Comparison of ENCODE assay signal across 7 mouse cellular contexts in the genomic region with DNA sequence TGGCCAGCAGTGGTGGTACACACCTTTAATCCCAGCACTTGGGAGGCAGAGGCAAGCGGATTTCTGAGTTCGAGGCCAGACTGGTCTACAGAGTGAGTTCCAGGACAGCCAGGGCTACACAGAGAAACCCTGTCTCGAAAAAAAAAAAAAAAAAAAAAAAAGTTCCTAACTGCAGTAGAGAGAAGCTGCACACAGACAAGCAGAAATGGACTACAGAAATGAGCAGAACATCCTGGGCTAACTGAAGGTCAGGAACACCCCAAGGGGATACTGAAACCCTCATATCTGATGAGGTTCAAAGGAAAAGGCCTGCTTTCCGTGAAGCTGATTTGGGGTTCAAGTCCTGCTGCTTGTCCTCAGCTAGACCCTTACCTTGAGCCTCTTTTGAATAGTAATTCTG. TPM values are rescaled to one million over a fixed set of nuclear protein-coding genes. Genes with fewer than 3 reads are reported as not detected.
A peak's percentile ranks its signal among the peaks of the same experiment; 100 is the strongest.
DNase-seq lines count a peak whose midpoint lies in the region; ATAC-seq and TF ChIP-seq lines count a peak whose summit lies in the region.
"Not testable (repeated sequence)": the region's sequence is repeated elsewhere in the genome, so short reads cannot be mapped to it uniquely, and the experiment has no call there.

No protein-coding gene starts in this region.

- not testable (repeated sequence) for H3K27me3 ChIP-seq in erythroblast, embryonic 14.5 days (ENCODE audit: control insufficient read depth); heart, embryonic 11.5 days (ENCODE audit: control insufficient read depth, insufficient read depth, low read length); hindbrain, embryonic 16.5 days (replicated peaks; ENCODE audit: control insufficient read depth, insufficient read depth, low read length); limb, embryonic 11.5 days (ENCODE audit: control insufficient read depth, insufficient read depth, low read length); lung, embryonic 14.5 days (ENCODE audit: insufficient read depth, low read length); midbrain, postnatal 0 days (ENCODE audit: insufficient read depth, low read length)

- H3K4me2 ChIP-seq in heart, embryonic 11.5 days = peak overlapping the region; percentile 78
- peak overlapping the region; percentile 95 for H3K4me2 ChIP-seq in hindbrain, embryonic 16.5 days (ENCODE audit: low read length)
- H3K4me2 ChIP-seq in limb, embryonic 11.5 days (ENCODE audit: low read depth, severe bottlenecking) = peak overlapping the region; percentile 47
- peak overlapping the region; percentile 87 for H3K4me2 ChIP-seq in lung, embryonic 14.5 days
- peak overlapping the region; percentile 95 for H3K4me2 ChIP-seq in midbrain, postnatal 0 days (ENCODE audit: low read depth, low read length, poor library complexity, severe bottlenecking)

- H3K9me3 ChIP-seq in erythroblast, embryonic 14.5 days (ENCODE audit: control insufficient read depth, low read length); heart, embryonic 11.5 days (replicated peaks; ENCODE audit: control insufficient read depth, low read length); hindbrain, embryonic 16.5 days (ENCODE audit: control insufficient read depth, low read length); limb, embryonic 11.5 days (ENCODE audit: control insufficient read depth, low read length); lung, embryonic 14.5 days (ENCODE audit: low read depth, low read length); midbrain, postnatal 0 days (ENCODE audit: low read length): not testable (repeated sequence)

- peaks cover 20% of the 10 kb centered on the region for H3K4me1 ChIP-seq in bone marrow macrophage, adult 2 months (ENCODE audit: control insufficient read depth, insufficient read depth, low read length)
- H3K4me1 ChIP-seq in erythroblast, embryonic 14.5 days (ENCODE audit: control insufficient read depth) = peaks cover 54% of the 10 kb centered on the region
- H3K4me1 ChIP-seq in heart, embryonic 11.5 days (ENCODE audit: control insufficient read depth, insufficient read depth, low read length) = peaks cover 23% of the 10 kb centered on the region
- peaks cover 17% of the 10 kb centered on the region for H3K4me1 ChIP-seq in hindbrain, embryonic 16.5 days (ENCODE audit: control insufficient read depth, insufficient read depth, low read depth, low read length)
- H3K4me1 ChIP-seq in limb, embryonic 11.5 days (ENCODE audit: control insufficient read depth, insufficient read depth, low read length) = peaks cover 12% of the 10 kb centered on the region
- not testable (repeated sequence) for H3K4me1 ChIP-seq in lung, embryonic 14.5 days (ENCODE audit: insufficient read depth); midbrain, postnatal 0 days (ENCODE audit: insufficient read depth, low read length)

- not testable (repeated sequence) for H3K27ac ChIP-seq in bone marrow macrophage, adult 2 months (ENCODE audit: insufficient read depth, low read depth, low read length); heart, embryonic 11.5 days (ENCODE audit: low read depth, low read length); hindbrain, embryonic 16.5 days (ENCODE audit: low read depth, low read length); limb, embryonic 11.5 days (replicated peaks; ENCODE audit: low read depth, low read length); lung, embryonic 14.5 days (ENCODE audit: low read depth); midbrain, postnatal 0 days (ENCODE audit: low read depth, low read length)

- H3K4me3 ChIP-seq in bone marrow macrophage, adult 2 months (ENCODE audit: insufficient read depth, low read length) = peak overlapping the region; percentile 85
- peak overlapping the region; percentile 87 for H3K4me3 ChIP-seq in erythroblast, embryonic 14.5 days (replicated peaks)
- H3K4me3 ChIP-seq in heart, embryonic 11.5 days (ENCODE audit: low read depth, low read length) = peak overlapping the region; percentile 71
- peak overlapping the region; percentile 76 for H3K4me3 ChIP-seq in hindbrain, embryonic 16.5 days (ENCODE audit: low read length)
- H3K4me3 ChIP-seq in limb, embryonic 11.5 days (ENCODE audit: low read depth, low read length) = peak overlapping the region; percentile 54
- H3K4me3 ChIP-seq in lung, embryonic 14.5 days (ENCODE audit: low read depth, low read length) = peak overlapping the region; percentile 93
- H3K4me3 ChIP-seq in midbrain, postnatal 0 days (ENCODE audit: low read depth, low read length) = peak overlapping the region; percentile 84

- H3K36me3 ChIP-seq in erythroblast, embryonic 14.5 days (ENCODE audit: control insufficient read depth) = peaks cover 66% of the 10 kb centered on the region
- H3K36me3 ChIP-seq in heart, embryonic 11.5 days (ENCODE audit: control insufficient read depth, insufficient read depth, low read length) = peaks cover 21% of the 10 kb centered on the region
- H3K36me3 ChIP-seq in hindbrain, embryonic 16.5 days (ENCODE audit: control insufficient read depth, insufficient read depth, low read length) = peaks cover 20% of the 10 kb centered on the region
- H3K36me3 ChIP-seq in limb, embryonic 11.5 days (ENCODE audit: control insufficient read depth, insufficient read depth, low read length) = peaks cover 16% of the 10 kb centered on the region
- peaks cover 53% of the 10 kb centered on the region for H3K36me3 ChIP-seq in lung, embryonic 14.5 days (ENCODE audit: insufficient read depth)
- peaks cover 24% of the 10 kb centered on the region for H3K36me3 ChIP-seq in midbrain, postnatal 0 days (ENCODE audit: insufficient read depth, low read length)

- not testable (repeated sequence) for ATAC-seq in heart, embryonic 11.5 days (replicated peaks; ENCODE audit: insufficient number of reproducible peaks, low FRiP score, low TSS enrichment); hindbrain, embryonic 16.5 days; limb, embryonic 11.5 days (ENCODE audit: insufficient number of reproducible peaks, low FRiP score, low TSS enrichment, low read depth); lung, embryonic 14.5 days (ENCODE audit: insufficient read depth); midbrain, postnatal 0 days (ENCODE audit: low FRiP score)

- DNase-seq in limb, embryonic 11.5 days (ENCODE audit: low spot score); lung, embryonic 14.5 days; midbrain, postnatal 0 days (ENCODE audit: low spot score): not testable (repeated sequence)

- peak overlapping the region; percentile 98 for H3K9ac ChIP-seq in heart, embryonic 11.5 days (ENCODE audit: low read depth, low read length)
- peak overlapping the region; percentile 90 for H3K9ac ChIP-seq in hindbrain, embryonic 16.5 days (ENCODE audit: low read depth, low read length)
- H3K9ac ChIP-seq in limb, embryonic 11.5 days (ENCODE audit: low read length) = peak overlapping the region; percentile 93
- peak overlapping the region; percentile 90 for H3K9ac ChIP-seq in lung, embryonic 14.5 days
- peak overlapping the region; percentile 72; the same call in 1 of the 2 replicates for H3K9ac ChIP-seq in midbrain, postnatal 0 days (replicated peaks; ENCODE audit: low read length, poor library complexity, severe bottlenecking)

- not testable (repeated sequence) for TF ChIP-seq POLR2A in bone marrow macrophage, adult 2 months (IDR thresholded peaks at IDR 0.05; ENCODE audit: borderline replicate concordance, low read depth, low read length)

- TF ChIP-seq CTCF in bone marrow macrophage, adult 2 months (IDR thresholded peaks at IDR 0.05; ENCODE audit: low read depth, low read length); lung, embryonic 14.5 days (IDR thresholded peaks at IDR 0.05; ENCODE audit: low read depth); midbrain, postnatal 0 days (IDR thresholded peaks at IDR 0.05): not testable (repeated sequence)

- WGBS in heart, embryonic 11.5 days (ENCODE audit: insufficient replicate concordance) = 48% methylated on average over 4 of the region's 4 CpGs
- 63% methylated on average over 4 of the region's 4 CpGs for WGBS in hindbrain, embryonic 16.5 days
- 42% methylated on average over 4 of the region's 4 CpGs for WGBS in limb, embryonic 11.5 days
- WGBS in lung, embryonic 14.5 days = 34% methylated on average over 4 of the region's 4 CpGs
- WGBS in midbrain, postnatal 0 days = 49% methylated on average over 4 of the region's 4 CpGs

RNA-seq across cellular contexts. Expression of gene Ilk, which starts 0.9 kb away (rescaled TPM):
- polyA plus RNA-seq in bone marrow macrophage, adult 2 months (2012; ENCODE audit: insufficient read depth, insufficient read length, missing spikeins) = 206 and 213 TPM in 2 replicates
- 2.9 and 3.1 TPM in 2 replicates for polyA plus RNA-seq in erythroblast, embryonic 14.5 days (2012)
- polyA plus RNA-seq in heart, embryonic 11.5 days (2014; fragmentation: Nextera tagmentation; extraction: Ambion mirVana) = 411 and 451 TPM in 2 replicates
- 172 and 211 TPM in 2 replicates for polyA plus RNA-seq in hindbrain, embryonic 16.5 days (2015; fragmentation: Nextera tagmentation; extraction: Ambion mirVana)
- polyA plus RNA-seq in limb, embryonic 11.5 days (2014; fragmentation: Nextera tagmentation; extraction: Ambion mirVana) = 224 and 237 TPM in 2 replicates
- 372 and 377 TPM in 2 replicates for polyA plus RNA-seq in lung, embryonic 14.5 days (2014; fragmentation: Nextera tagmentation; extraction: Ambion mirVana)
- 122 and 130 TPM in 2 replicates for total RNA-seq in midbrain, postnatal 0 days (2014; rRNA removed)
- 139 and 154 TPM in 2 replicates for polyA plus RNA-seq in midbrain, postnatal 0 days (2015; fragmentation: Nextera tagmentation; extraction: Ambion mirVana)

RNA-seq across cellular contexts. Expression of gene Rrp8, which starts 1.7 kb away (rescaled TPM):
- polyA plus RNA-seq in bone marrow macrophage, adult 2 months (2012; ENCODE audit: insufficient read depth, insufficient read length, missing spikeins) = 13.9 and 22.3 TPM in 2 replicates
- 0.76 and 0.80 TPM in 2 replicates for polyA plus RNA-seq in erythroblast, embryonic 14.5 days (2012)
- polyA plus RNA-seq in heart, embryonic 11.5 days (2014; fragmentation: Nextera tagmentation; extraction: Ambion mirVana) = 29.2 and 32.0 TPM in 2 replicates
- 26.3 and 26.4 TPM in 2 replicates for polyA plus RNA-seq in hindbrain, embryonic 16.5 days (2015; fragmentation: Nextera tagmentation; extraction: Ambion mirVana)
- polyA plus RNA-seq in limb, embryonic 11.5 days (2014; fragmentation: Nextera tagmentation; extraction: Ambion mirVana) = 48.4 and 50.6 TPM in 2 replicates
- polyA plus RNA-seq in lung, embryonic 14.5 days (2014; fragmentation: Nextera tagmentation; extraction: Ambion mirVana) = 45.2 and 48.9 TPM in 2 replicates
- total RNA-seq in midbrain, postnatal 0 days (2014; rRNA removed) = 19.1 and 29.3 TPM in 2 replicates
- 16.1 and 19.4 TPM in 2 replicates for polyA plus RNA-seq in midbrain, postnatal 0 days (2015; fragmentation: Nextera tagmentation; extraction: Ambion mirVana)

RNA-seq across cellular contexts. Expression of gene Taf10, which starts 8.7 kb away (rescaled TPM):
- 120 and 133 TPM in 2 replicates for polyA plus RNA-seq in bone marrow macrophage, adult 2 months (2012; ENCODE audit: insufficient read depth, insufficient read length, missing spikeins)
- 50.3 and 54.5 TPM in 2 replicates for polyA plus RNA-seq in erythroblast, embryonic 14.5 days (2012)
- 152 and 161 TPM in 2 replicates for polyA plus RNA-seq in heart, embryonic 11.5 days (2014; fragmentation: Nextera tagmentation; extraction: Ambion mirVana)
- polyA plus RNA-seq in hindbrain, embryonic 16.5 days (2015; fragmentation: Nextera tagmentation; extraction: Ambion mirVana) = 87.5 and 91.0 TPM in 2 replicates
- 166 and 179 TPM in 2 replicates for polyA plus RNA-seq in limb, embryonic 11.5 days (2014; fragmentation: Nextera tagmentation; extraction: Ambion mirVana)
- 175 and 192 TPM in 2 replicates for polyA plus RNA-seq in lung, embryonic 14.5 days (2014; fragmentation: Nextera tagmentation; extraction: Ambion mirVana)
- total RNA-seq in midbrain, postnatal 0 days (2014; rRNA removed) = 65.7 and 87.1 TPM in 2 replicates
- polyA plus RNA-seq in midbrain, postnatal 0 days (2015; fragmentation: Nextera tagmentation; extraction: Ambion mirVana) = 91.2 and 102 TPM in 2 replicates

RNA-seq across cellular contexts. Expression of gene Tpp1, which starts 16.6 kb away (rescaled TPM):
- polyA plus RNA-seq in bone marrow macrophage, adult 2 months (2012; ENCODE audit: insufficient read depth, insufficient read length, missing spikeins) = 257 and 299 TPM in 2 replicates
- polyA plus RNA-seq in erythroblast, embryonic 14.5 days (2012) = 2.2 and 4.4 TPM in 2 replicates
- polyA plus RNA-seq in heart, embryonic 11.5 days (2014; fragmentation: Nextera tagmentation; extraction: Ambion mirVana) = 85.8 and 95.7 TPM in 2 replicates
- polyA plus RNA-seq in hindbrain, embryonic 16.5 days (2015; fragmentation: Nextera tagmentation; extraction: Ambion mirVana) = 56.1 and 58.1 TPM in 2 replicates
- 35.9 and 41.7 TPM in 2 replicates for polyA plus RNA-seq in limb, embryonic 11.5 days (2014; fragmentation: Nextera tagmentation; extraction: Ambion mirVana)
- polyA plus RNA-seq in lung, embryonic 14.5 days (2014; fragmentation: Nextera tagmentation; extraction: Ambion mirVana) = 73.7 and 78.2 TPM in 2 replicates
- total RNA-seq in midbrain, postnatal 0 days (2014; rRNA removed) = 38.3 and 66.8 TPM in 2 replicates
- 41.3 and 42.2 TPM in 2 replicates for polyA plus RNA-seq in midbrain, postnatal 0 days (2015; fragmentation: Nextera tagmentation; extraction: Ambion mirVana)

RNA-seq across cellular contexts. Expression of gene Dchs1, which starts 52.0 kb away (rescaled TPM):
- 0.49 and 1.0 TPM in 2 replicates for polyA plus RNA-seq in bone marrow macrophage, adult 2 months (2012; ENCODE audit: insufficient read depth, insufficient read length, missing spikeins)
- 0.01 TPM in 1 of 2 replicates, not detected in the other for polyA plus RNA-seq in erythroblast, embryonic 14.5 days (2012)
- 7.6 TPM in 2 replicates for polyA plus RNA-seq in heart, embryonic 11.5 days (2014; fragmentation: Nextera tagmentation; extraction: Ambion mirVana)
- polyA plus RNA-seq in hindbrain, embryonic 16.5 days (2015; fragmentation: Nextera tagmentation; extraction: Ambion mirVana) = 9.8 and 12.3 TPM in 2 replicates
- 22.8 and 25.5 TPM in 2 replicates for polyA plus RNA-seq in limb, embryonic 11.5 days (2014; fragmentation: Nextera tagmentation; extraction: Ambion mirVana)
- 17.7 and 20.7 TPM in 2 replicates for polyA plus RNA-seq in lung, embryonic 14.5 days (2014; fragmentation: Nextera tagmentation; extraction: Ambion mirVana)
- total RNA-seq in midbrain, postnatal 0 days (2014; rRNA removed) = 101 and 105 TPM in 2 replicates
- polyA plus RNA-seq in midbrain, postnatal 0 days (2015; fragmentation: Nextera tagmentation; extraction: Ambion mirVana) = 7.0 and 7.5 TPM in 2 replicates

Comparison
In these comparisons a context has a peak if more than half of its experiments do, and no peak if none do; other contexts are left out.
1. RNA of gene Ilk, which starts 0.9 kb away (polyA plus RNA-seq): 411 to 451 TPM in heart, embryonic 11.5 days, 372 to 377 TPM in lung, embryonic 14.5 days, 224 to 237 TPM in limb, embryonic 11.5 days, 206 to 213 TPM in bone marrow macrophage, adult 2 months, 172 to 211 TPM in hindbrain, embryonic 16.5 days and 139 to 154 TPM in midbrain, postnatal 0 days; 2.9 to 3.1 TPM in erythroblast, embryonic 14.5 days; every median in the first group is over 10 times any median in the second.
2. Peak in every context shown above with its lines, with median percentiles within 50 percentile points of each other: H3K4me3 ChIP-seq, H3K4me2 ChIP-seq and H3K9ac ChIP-seq.